Mouse (Mus musculus) embryo, embryonic 10 days (tissue): ENCODE measurements at regions not wholly inside any gene's neighbourhood (a gene's known extent, or its start where the extent isn't known, plus 50 kb on each side); places are given as distances from the start of the nearest gene placed in this dataset.
A peak's percentile ranks its signal among the peaks of the same experiment; 100 is the strongest.

Source experiments
- DNase-seq: peaks from one replicate; pipeline ENCODE4 v3.0.0-alpha.2; 2015; ENCODE audit warnings: low spot score

GRCm38 (mm10) chr4:93450831-93451230 is 115.5 kb upstream of the Tusc1 start:
- DNase-seq: no peak

- no peak for DNase-seq
These were observed 109.4 kb upstream of the Tusc1 start for GRCm38 (mm10) chr4:93444666-93445065.

- no peak for DNase-seq
These were observed 103.5 kb upstream of the Tusc1 start for GRCm38 (mm10) chr4:93438587-93439336.

GRCm38 (mm10) chr4:93437386-93438130 is 102.2 kb upstream of the Tusc1 start:
- no peak for DNase-seq

- DNase-seq: no peak
These were observed 77.4 kb upstream of the Tusc1 start for GRCm38 (mm10) chr4:93412695-93413094.

- DNase-seq: peak; percentile 5
These were observed 71.6 kb upstream of the Tusc1 start for GRCm38 (mm10) chr4:93406876-93407275.

GRCm38 (mm10) chr4:93400579-93400978 is 65.3 kb upstream of the Tusc1 start:
- DNase-seq: no peak
